Mouse (Mus musculus) liver, embryonic 15.5 days (tissue): ENCODE measurements around the gene Klrb1c. TPM values are rescaled to one million over a fixed set of nuclear protein-coding genes. Genes with fewer than 3 reads are reported as not detected.
"Not testable (repeated sequence)": the region's sequence is repeated elsewhere in the genome, so short reads cannot be mapped to it uniquely, and the experiment has no call there.

Experiments used
- ATAC-seq: fragments of 200-750 bp; cut with Nextera tagmentation; 2 replicates; pipeline ENCODE4 v1.8.0; 2017; ENCODE audit warnings: moderate number of reproducible peaks, mild to moderate bottlenecking, moderate library complexity; ENCODE audit not compliant: insufficient read depth
- H3K27ac ChIP-seq: fragments of 300-500 bp; sonication (generic); replicated peaks from 2 replicates; pipeline ENCODE4 v1.5.1; 2015; ENCODE audit warnings: mild to moderate bottlenecking, inconsistent platforms
- H3K27me3 ChIP-seq: fragments of 300-500 bp; sonication (generic); 2 replicates; pipeline ENCODE4 v1.6.1; 2015; ENCODE audit warnings: mild to moderate bottlenecking, inconsistent platforms
- H3K36me3 ChIP-seq: fragments of 300-500 bp; sonication (generic); replicated peaks from 2 replicates; pipeline ENCODE4 v1.6.1; 2015; ENCODE audit warnings: moderate library complexity, mild to moderate bottlenecking, inconsistent platforms
- H3K4me1 ChIP-seq: fragments of 300-500 bp; sonication (generic); replicated peaks from 2 replicates; pipeline ENCODE4 v1.6.1; 2015; ENCODE audit warnings: inconsistent platforms
- H3K4me2 ChIP-seq: fragments of 300-500 bp; sonication (generic); 2 replicates; pipeline ENCODE4 v1.6.1; 2015; ENCODE audit warnings: moderate library complexity, mild to moderate bottlenecking, inconsistent platforms
- H3K4me3 ChIP-seq: fragments of 300-500 bp; sonication (generic); replicated peaks from 2 replicates; pipeline ENCODE4 v1.5.1; 2015; ENCODE audit warnings: mild to moderate bottlenecking, inconsistent platforms
- H3K9ac ChIP-seq: fragments of 300-500 bp; sonication (generic); 2 replicates; pipeline ENCODE4 v1.6.1; 2015; ENCODE audit warnings: moderate library complexity, mild to moderate bottlenecking, inconsistent platforms
- H3K9me3 ChIP-seq: fragments of 300-500 bp; sonication (generic); replicated peaks from 2 replicates; pipeline ENCODE4 v1.6.1; 2016; ENCODE audit warnings: inconsistent platforms
- WGBS: fragments of 180-500 bp; shearing (Covaris S2); methylation state at CpG from one replicate; pipeline ENCODE4 v1.1.7; 2015; ENCODE audit warnings: mixed read lengths; ENCODE audit not compliant: insufficient replicate concordance; 5-methylcytosine and 5-hydroxymethylcytosine counted together
- polyA plus RNA-seq: library from polyadenylated mRNA; unstranded; fragments of >200 nt; fragmentation: Nextera tagmentation; extraction: Ambion mirVana; gene quantifications from 2 replicates; pipeline ENCODE4 v1.2.1, GENCODE M21; 2015

Klrb1c gene
- polyA plus RNA-seq, 1 experiment from 2014 or later, result 0.25 TPM

DNA sequence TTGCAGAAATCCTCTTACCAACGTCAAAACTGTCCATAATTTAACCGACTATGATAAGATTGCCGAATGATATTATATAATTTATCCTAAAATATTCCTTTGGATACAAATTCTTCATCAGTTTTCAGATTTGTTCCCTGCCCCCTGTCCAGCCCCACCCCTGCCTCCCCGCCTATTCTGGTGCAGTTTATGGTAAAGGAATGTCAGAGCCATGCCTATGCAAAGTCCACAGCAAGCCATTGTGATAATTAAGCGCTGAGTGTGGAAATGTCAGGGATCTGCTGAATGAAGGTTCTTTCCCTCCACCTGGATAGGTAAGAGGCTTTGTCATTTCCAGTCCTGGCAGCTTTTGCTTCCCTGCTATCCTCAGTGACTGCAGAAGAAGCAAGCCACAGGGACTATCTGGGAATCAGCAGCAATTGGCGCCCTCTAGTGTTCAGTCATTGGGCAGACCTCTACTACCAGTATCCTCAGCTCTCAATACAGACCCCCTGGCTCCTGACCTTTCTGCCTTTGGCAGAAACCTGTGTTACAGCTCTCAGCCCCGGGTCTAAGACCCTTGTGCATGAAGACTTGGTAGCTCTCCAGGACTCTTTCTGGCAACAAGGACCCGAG, 35.3 kb downstream of the Klrb1c start:
- not testable (repeated sequence) for H3K27me3 ChIP-seq, H3K9ac ChIP-seq, H3K9me3 ChIP-seq, H3K4me1 ChIP-seq, H3K36me3 ChIP-seq, H3K4me3 ChIP-seq
- Histone ChIP-seq H3K4me2 (peak overlapping the region; percentile 27), H3K27ac (peak overlapping the region; percentile 68; the same call in 1 of the 2 replicates)
- 30% methylated on average over 8 of the region's 8 CpGs for whole genome bisulfite sequencing
- peak; percentile 53 for ATAC-seq

- H3K27me3 ChIP-seq, ATAC-seq, H3K27ac ChIP-seq, H3K4me2 ChIP-seq, H3K4me1 ChIP-seq, H3K9ac ChIP-seq, H3K36me3 ChIP-seq, H3K4me3 ChIP-seq, H3K9me3 ChIP-seq: not testable (repeated sequence)
- 61% methylated on average over 6 of the region's 6 CpGs for whole genome bisulfite sequencing
Observed at GRCm38 (mm10) chr6:128747006-128747405, 42.0 kb downstream of the Klrb1c start.

DNA sequence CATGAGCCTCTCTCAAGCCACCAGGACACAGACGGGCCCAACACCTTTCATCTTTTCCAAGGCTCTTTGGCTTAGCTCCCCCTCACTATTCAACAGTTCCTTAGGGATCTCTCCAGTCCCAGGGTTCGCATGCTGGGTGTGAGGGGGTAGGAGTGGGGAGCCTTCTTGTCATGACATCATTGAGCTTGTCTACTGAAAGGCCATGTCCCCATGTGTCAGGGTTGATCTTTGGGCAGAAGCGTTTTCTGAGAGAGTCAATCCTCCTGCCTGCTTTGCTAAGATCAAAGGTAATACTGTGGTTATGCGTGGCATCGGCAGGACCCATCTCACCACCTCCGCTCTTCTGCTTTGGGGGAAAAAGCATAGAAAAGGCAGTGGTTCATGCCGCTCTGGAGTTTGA, 51.6 kb downstream of the Klrb1c start:
- no peak for ATAC-seq
- no peaks in the 10 kb centered on the region for H3K9me3 ChIP-seq
- H3K27me3 ChIP-seq, result no peaks in the 10 kb centered on the region
- no peaks in the 10 kb centered on the region for H3K4me1 ChIP-seq
- no peak overlapping the region for H3K4me3 ChIP-seq
- H3K27ac ChIP-seq, result no peak overlapping the region
- no peak overlapping the region for H3K9ac ChIP-seq
- H3K4me2 ChIP-seq, result no peak overlapping the region
- 69% methylated on average over 7 of the region's 7 CpGs for WGBS
- H3K36me3 ChIP-seq, result no peaks in the 10 kb centered on the region

DNA sequence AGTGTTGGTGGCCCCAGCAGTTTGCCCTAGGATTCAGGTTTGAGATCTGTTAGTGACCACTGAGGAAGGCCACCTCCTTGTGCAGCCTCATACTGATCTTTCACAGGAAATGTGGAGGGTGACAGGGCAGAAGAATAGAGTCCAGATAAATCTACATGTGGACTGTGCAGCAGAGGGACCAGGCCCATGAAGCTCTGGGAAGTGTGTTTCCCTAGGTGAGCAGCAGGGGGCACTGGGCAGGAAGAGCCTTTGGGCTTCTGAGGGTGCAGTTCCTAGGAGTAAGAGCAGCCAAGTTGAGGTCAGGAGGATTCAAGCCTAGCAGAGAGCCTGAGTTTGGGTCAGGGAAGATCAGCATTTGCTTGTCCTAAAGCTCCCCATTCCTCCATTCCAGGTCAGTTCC, 52.9 kb downstream of the Klrb1c start:
- Histone ChIP-seq H3K9me3 (no peaks in the 10 kb centered on the region), H3K4me2 (no peak overlapping the region), H3K4me1 (no peaks in the 10 kb centered on the region), H3K4me3 (no peak overlapping the region), H3K36me3 (no peaks in the 10 kb centered on the region), H3K27ac (no peak overlapping the region), H3K9ac (no peak overlapping the region), H3K27me3 (no peaks in the 10 kb centered on the region)
- no peak for ATAC-seq

- Histone ChIP-seq H3K27me3 (no peaks in the 10 kb centered on the region), H3K4me2 (no peak overlapping the region), H3K4me3 (no peak overlapping the region), H3K4me1 (no peaks in the 10 kb centered on the region), H3K9me3 (no peaks in the 10 kb centered on the region), H3K27ac (no peak overlapping the region), H3K36me3 (no peaks in the 10 kb centered on the region), H3K9ac (no peak overlapping the region)
- ATAC-seq, result no peak
Observed at GRCm38 (mm10) chr6:128734896-128735295, 54.1 kb downstream of the Klrb1c start.

DNA sequence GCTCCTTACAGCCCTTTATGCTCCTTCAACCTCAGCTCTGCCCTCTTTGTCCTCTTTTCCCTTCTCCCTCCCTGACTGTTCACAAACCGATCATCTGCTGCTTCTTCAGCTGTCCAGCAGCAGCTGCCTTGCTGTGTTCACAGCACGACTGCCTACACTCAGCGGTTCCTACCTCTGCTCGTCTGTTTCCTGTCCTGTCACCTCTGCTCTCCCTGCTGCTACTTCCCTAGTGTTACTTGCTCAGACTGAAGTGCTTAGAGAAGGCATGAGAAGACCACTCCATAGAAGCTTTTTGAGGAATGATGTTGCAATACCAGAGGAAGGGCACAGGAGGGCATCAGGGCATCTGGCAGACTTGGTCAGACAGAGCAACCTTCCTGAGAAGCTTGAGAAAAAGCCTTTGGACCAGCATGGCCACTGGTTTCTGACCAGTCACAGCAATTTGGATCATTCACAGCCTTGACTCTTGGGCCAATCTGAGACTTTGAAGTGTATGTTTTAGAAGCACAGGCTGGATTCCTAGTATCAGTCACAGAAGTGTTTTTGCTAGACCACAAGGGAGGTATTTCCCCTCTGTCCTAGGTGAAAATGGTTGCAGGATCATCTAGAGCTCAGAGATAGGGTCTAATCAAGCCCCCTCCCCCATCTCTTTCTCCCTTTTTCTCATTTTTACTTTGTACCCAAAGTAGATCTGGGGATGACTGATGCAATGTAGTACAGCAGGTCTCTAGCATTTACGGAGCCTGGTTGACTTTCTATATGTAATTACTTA, 54.9 kb downstream of the Klrb1c start:
- Histone ChIP-seq H3K4me3 (no peak overlapping the region), H3K36me3 (no peaks in the 10 kb centered on the region), H3K9ac (no peak overlapping the region), H3K9me3 (no peaks in the 10 kb centered on the region), H3K4me1 (no peaks in the 10 kb centered on the region), H3K27me3 (no peaks in the 10 kb centered on the region), H3K27ac (no peak overlapping the region), H3K4me2 (no peak overlapping the region)
- ATAC-seq, result no peak
- WGBS, result 27% methylated on average over 5 of the region's 5 CpGs

GRCm38 (mm10) chr6:128732032-128732431, 57.0 kb downstream of the Klrb1c start:
- H3K27me3 ChIP-seq, result no peaks in the 10 kb centered on the region
- no peaks in the 10 kb centered on the region for H3K9me3 ChIP-seq
- no peak overlapping the region for H3K9ac ChIP-seq
- WGBS, result 54% methylated on average over 3 of the region's 3 CpGs
- no peak overlapping the region for H3K4me2 ChIP-seq
- H3K27ac ChIP-seq, result no peak overlapping the region
- H3K4me1 ChIP-seq, result no peaks in the 10 kb centered on the region
- no peak for ATAC-seq
- H3K36me3 ChIP-seq, result no peaks in the 10 kb centered on the region
- no peak overlapping the region for H3K4me3 ChIP-seq

Other genes with a start within 250 kb of the Klrb1c start
- 20.5 and 25.0 TPM in 2 replicates for gene A2ml1, start 207.6 kb downstream of the Klrb1c start, polyA plus RNA-seq
- gene Klrb1a, start 165.7 kb downstream of the Klrb1c start, polyA plus RNA-seq, result 0.51 and 0.56 TPM in 2 replicates
- 0.07 and 0.10 TPM in 2 replicates for gene Clec2h, start 126.8 kb downstream of the Klrb1c start, polyA plus RNA-seq
- not detected in 2 replicates for gene Klrb1, start 66.2 kb downstream of the Klrb1c start, polyA plus RNA-seq
- gene Gm44511, start 37.1 kb upstream of the Klrb1c start, polyA plus RNA-seq, result not detected in 2 replicates
- gene Klrb1b, start 37.1 kb upstream of the Klrb1c start, polyA plus RNA-seq, result 0.18 and 0.23 TPM in 2 replicates
- gene Clec2i, start 98.4 kb upstream of the Klrb1c start, polyA plus RNA-seq, result 0.17 and 0.25 TPM in 2 replicates
- 5.8 and 6.9 TPM in 2 replicates for gene BC035044, start 101.9 kb upstream of the Klrb1c start, polyA plus RNA-seq
- gene Clec2g, start 145.2 kb upstream of the Klrb1c start, polyA plus RNA-seq, result not detected in 2 replicates